Mouse (Mus musculus) heart, postnatal 36 days (tissue): ENCODE measurements at regions not wholly inside any gene's neighbourhood (a gene's known extent, or its start where the extent isn't known, plus 50 kb on each side); places are given as distances from the start of the nearest gene placed in this dataset.
A peak's percentile ranks its signal among the peaks of the same experiment; 100 is the strongest.

Experiments used
- DNase-seq, 2 experiments: peaks; one replicate each; pipeline ENCODE4 v3.0.0; 2021 to 2022
- intact Hi-C: fragments of 180-260 bp; cut with DNase I; formaldehyde crosslinking; loops from one replicate; pipeline ENCODE4 v1.15.1; 2025

GRCm38 (mm10) chr2:110426881-110427280 is 63.9 kb upstream of the Fibin start:
- no peak for DNase-seq
- intact Hi-C loops, result no loop called here

GRCm38 (mm10) chr2:110452694-110453093 is 89.7 kb upstream of the Fibin start:
- DNase-seq, result no peak
- intact Hi-C loops, result no loop called here

- intact Hi-C loops, result no loop called here
- DNase-seq, result no peak
Measured at GRCm38 (mm10) chr2:110472307-110472995, 109.5 kb upstream of the Fibin start.

- intact Hi-C loops, result no loop called here
- DNase-seq, result no peak
Measured at GRCm38 (mm10) chr2:110476591-110476990, 113.6 kb upstream of the Fibin start.

GRCm38 (mm10) chr2:110481327-110481726 is 115.8 kb upstream of the Slc5a12 start:
- intact Hi-C loops, result no loop called here
- DNase-seq, result no peak

GRCm38 (mm10) chr2:110486201-110486600 is 110.9 kb upstream of the Slc5a12 start:
- no peak for DNase-seq
- intact Hi-C loops, result no loop called here

- intact Hi-C loops, result no loop called here
- DNase-seq, result peak in 1 of 2 experiments; percentile 8
Measured at GRCm38 (mm10) chr2:110486724-110487123, 110.4 kb upstream of the Slc5a12 start.

- DNase-seq, result no peak
- intact Hi-C loops, result no loop called here
Measured at GRCm38 (mm10) chr2:110487950-110488349, 109.1 kb upstream of the Slc5a12 start.

- intact Hi-C loops, result no loop called here
- DNase-seq, result no peak
Measured at GRCm38 (mm10) chr2:110501786-110502185, 95.3 kb upstream of the Slc5a12 start.

GRCm38 (mm10) chr2:110508162-110508748 is 88.8 kb upstream of the Slc5a12 start:
- intact Hi-C loops, result no loop called here
- no peak for DNase-seq

GRCm38 (mm10) chr2:110523173-110523803 is 73.8 kb upstream of the Slc5a12 start:
- intact Hi-C loops, result no loop called here
- DNase-seq, result no peak

GRCm38 (mm10) chr2:110528191-110528590 is 68.9 kb upstream of the Slc5a12 start:
- intact Hi-C loops, result no loop called here
- no peak for DNase-seq

GRCm38 (mm10) chr2:110540140-110540539 is 57.0 kb upstream of the Slc5a12 start:
- no peak for DNase-seq
- intact Hi-C loops, result no loop called here

GRCm38 (mm10) chr2:110540570-110541357 is 56.3 kb upstream of the Slc5a12 start:
- intact Hi-C loops, result no loop called here
- no peak for DNase-seq

GRCm38 (mm10) chr2:110541358-110541737 is 55.8 kb upstream of the Slc5a12 start:
- intact Hi-C loops, result no loop called here
- no peak for DNase-seq
